Mouse (Mus musculus): ENCODE measurements at regions not wholly inside any gene's neighbourhood (a gene's known extent, or its start where the extent isn't known, plus 50 kb on each side); places are given as distances from the start of the nearest gene placed in this dataset.

DNA sequence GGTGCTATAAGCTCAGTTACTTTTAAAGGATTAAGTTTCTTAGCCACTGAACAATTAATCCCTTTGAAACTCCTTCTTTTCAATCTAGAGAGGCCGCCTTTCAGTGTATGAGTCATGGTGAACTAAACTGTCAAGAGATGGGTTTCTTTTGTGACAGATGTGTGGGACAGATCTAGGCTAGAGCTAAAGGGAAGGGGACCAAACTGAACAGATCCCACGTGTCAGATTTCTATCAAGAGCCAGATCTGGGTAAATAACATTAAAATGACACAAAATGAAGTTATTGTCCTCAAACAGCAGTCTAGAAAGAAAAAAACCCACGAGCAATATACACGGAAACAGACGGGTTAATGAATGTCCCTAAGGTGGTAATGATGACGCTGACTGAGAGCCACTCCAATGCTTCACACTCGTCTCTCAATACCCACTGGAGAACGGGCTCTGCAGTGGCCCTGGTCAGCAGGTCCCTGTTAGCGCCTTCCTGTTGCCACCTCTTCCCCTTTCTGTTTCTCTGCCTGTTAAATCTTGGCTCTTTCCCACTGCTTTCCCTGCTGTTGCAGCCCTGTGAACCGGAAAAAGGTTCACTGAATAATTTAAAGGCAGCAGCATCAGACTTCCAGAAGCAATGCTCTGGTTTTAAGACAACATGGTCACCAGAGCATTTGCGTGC lies 52.7 kb upstream of the Rab3gap2 start:
- DNase-seq, result no peak

DNA sequence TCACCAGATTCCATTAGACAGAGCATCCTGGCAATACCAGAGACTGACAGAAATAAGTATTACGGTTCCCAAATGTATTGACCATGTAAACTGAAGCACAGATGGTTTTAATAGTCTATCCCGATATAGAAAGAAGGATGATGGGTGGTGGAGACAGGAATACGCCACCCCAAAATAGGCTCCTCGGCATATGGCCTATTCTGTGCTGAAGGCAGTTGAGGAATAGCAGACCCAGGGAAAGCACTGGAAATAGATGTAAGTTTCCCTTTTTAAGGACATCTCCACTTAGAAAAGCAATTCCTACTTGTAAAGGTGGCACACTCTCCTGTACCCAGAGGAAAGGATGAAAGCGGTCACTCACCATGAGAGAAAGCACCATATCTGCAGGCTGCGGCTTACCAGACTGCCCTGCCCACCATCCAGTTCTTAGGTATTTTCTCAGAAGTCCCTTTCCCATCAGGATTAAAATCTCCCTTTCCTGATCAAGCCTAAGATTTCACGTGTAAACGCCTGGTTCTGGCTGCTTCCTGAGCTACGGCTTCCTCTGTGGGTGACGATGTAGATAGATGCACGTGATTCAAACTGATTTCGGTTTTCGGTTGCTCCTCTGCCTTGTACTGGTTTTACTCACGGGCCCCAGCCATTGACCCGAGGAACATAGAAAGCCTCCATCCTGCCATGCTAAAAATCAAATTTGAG lies 53.3 kb upstream of the Rab3gap2 start:
- no peak for DNase-seq

DNA sequence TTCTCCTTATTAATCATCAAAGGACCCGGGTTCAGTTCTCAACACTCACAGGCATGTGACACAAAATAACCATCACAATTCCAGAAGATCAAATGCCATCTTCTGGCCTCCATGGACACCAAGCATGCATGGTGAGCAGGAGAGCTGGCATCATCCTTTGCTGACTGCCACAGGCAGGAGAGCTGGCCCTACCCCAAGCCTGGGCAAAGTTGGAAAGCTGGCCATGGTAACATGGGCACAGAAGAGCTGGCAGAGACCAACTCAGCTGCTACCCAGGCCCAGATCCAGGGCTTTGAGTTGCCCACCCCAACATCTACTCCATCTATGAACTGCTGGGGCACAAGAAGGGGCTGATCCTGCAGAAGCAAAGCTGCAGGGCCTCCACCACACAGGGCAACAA lies 59.1 kb upstream of the Rab3gap2 start:
- DNase-seq, result no peak

DNA sequence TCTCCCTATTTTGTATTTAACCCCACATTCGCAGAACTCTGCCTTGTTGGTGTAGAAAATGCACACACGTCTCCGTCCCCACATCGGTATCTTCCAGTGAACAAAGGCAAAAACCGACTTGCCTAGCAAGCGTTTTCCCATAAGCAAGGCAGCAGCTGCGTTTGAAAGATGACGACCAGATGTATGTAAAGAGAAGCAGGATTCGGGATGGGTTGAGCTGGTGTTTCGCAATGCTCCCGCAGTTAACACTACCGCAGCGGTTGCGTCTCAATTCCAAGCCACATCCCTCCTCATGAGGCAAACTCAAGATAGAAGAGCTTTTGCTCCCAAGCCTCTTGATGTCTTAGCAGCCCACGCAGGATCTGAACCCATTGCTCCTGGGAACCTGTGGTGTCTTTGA lies 59.9 kb upstream of the Rab3gap2 start:
- no peak for DNase-seq

DNA sequence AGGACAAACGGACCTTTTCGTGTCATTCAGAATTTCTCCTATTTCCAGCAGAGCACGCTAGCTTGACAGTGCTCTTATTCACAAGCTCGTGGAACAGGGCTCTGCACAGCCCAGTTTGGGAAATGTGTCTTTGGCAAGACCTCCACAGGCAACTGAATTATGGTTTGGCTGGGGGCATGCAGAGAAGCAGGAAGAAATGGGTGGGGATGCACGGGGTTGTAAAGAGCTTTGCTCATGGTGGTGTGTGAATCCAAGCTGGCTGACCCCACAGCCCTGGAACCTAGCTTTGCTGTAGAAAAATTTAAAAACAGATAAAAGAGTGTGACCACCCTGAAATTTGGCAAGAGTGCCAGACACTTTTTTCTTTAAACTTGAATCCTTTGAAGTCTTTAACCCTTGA lies 63.6 kb upstream of the Rab3gap2 start:
- no peak for DNase-seq

DNA sequence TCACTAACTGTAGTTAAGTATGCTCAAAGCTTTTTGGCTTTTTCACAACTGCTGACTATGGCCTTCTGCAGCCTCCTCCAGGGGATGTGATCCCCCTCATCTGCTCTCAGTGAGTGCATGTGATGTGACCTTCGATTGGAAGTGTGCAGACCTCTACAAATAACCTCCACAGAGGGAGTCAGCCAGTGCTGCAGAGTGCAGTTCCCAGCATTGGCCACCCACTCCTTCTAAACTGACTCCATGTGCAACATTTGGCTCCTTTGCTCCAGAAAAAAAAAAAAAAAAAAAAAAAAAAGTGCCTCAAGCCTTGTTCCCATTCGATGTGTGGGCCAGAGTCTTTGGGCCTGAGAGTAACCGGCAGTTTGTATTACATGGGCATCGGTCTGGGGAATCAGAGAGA lies 75.7 kb upstream of the Rab3gap2 start:
- DNase-seq, result no peak

DNA sequence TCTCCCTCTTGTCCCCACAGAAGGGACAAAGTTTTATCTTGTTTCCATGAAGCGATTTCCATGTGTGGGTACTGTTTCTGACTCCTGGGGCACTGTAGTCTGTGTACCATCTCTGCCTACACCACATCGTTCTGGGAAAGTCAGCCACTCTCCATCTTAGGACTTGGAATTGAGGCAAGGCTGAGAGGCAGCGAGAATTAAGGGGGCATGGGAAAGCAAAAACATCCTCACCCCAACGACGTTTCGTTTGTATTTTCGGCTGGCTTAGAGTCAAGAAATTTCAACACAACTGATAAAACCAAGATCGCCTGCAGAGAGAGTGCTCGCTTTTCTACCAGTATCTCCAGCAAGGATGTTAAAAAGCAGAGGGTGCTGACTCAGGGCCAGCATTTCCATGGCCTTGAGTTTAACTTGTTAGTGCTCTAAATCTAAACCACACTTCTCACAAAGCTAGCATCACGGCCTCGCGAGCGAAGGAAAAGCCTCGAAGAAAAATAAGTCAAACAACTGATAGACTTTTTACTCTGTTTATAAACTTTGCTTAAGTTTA lies 78.1 kb upstream of the Rab3gap2 start:
- DNase-seq, result peak; percentile 45

DNA sequence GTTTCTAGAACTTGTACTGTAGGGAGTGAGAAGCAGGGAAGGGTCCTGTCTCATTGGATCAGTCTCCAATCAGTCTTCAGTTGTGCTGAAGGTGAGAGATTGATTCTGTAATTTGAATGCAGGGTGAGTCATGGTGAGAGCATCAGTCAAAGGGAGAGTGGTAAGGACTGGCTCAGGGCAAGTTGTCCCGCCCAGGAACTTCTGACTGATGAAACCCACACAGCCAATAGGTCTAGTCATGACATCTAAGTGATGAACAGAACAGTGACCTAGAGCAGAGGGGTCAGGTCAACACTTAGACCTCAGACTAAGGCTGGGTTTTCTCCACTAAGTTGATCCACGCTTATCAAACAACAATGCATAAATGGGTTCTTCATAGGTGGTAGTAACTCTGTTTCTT lies 82.4 kb upstream of the Rab3gap2 start:
- no peak for DNase-seq

DNA sequence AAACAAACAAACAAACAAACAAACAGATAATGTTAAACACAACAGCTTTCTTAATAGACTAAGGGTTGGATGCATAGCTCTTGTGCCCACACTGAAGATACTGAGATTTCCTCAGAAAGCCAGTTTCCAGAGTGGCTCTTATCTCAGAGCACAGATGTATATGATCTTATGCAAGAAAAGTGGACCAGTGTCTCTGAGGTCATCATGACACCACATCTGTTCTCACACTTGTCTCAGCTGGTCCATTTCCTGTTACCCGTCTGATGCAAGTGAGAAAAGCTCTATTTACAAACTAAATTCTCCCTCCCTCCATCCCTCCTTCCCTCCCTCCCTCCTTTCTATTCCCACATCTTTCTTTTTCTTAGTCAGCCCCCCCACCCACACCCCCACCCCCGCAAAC lies 83.5 kb upstream of the Rab3gap2 start:
- no peak for DNase-seq

DNA sequence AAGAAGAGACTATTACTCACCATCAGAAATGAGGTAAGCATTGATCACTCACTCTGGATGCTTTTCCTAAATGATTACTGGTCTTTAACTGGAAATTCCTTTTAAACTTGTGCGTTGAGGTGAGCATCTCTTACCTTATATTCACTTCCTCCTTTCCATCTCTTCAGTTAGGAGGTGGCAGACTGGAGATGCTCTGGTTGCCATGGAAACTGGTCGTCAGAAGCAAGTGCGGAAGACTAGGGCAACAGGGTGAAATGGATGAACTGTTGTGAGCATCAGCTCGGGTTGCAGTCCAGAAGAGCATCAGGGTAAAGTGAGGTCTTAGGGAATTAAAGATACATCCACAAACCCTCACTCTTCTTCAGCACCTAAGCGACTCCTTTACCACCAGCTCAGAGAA lies 86.2 kb upstream of the Rab3gap2 start:
- no peak for DNase-seq

DNA sequence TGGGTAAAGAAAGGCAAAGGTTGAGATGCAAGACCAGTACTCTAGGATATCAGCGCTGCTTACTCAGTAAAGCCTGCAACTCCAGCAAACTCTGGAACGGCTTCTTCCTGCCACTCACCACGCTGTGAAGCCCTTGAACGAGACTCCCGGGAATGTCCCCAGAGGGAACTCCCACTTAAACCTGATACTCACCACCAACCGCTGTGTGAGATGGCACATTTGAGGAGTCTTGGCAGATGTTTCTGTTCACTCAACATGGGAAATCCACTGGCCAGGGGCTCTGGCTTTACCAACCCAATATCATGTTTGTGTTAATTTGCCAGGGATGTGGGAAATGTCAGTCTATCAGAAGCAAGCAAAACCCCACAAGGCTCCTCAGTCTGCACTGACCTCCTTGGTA lies 90.2 kb upstream of the Rab3gap2 start:
- DNase-seq, result no peak

DNA sequence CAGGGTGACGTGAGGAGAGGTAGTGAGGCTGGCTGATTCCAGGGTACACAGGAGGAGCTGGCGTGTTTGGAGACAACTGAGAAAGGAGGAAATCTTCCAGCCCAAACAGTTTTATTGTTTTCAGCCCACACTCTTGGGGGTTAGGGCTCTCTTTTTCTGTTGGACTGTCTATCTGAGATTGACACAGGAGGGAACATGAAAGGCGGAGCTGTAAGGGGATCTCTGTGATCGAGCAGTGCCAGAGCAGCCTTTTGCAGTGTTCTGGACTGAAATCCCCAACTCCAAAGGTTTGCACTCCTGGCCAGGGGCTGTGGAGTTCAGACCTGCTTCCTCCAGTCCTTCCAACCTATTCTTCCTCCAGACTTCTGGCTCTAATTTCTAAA lies 91.9 kb upstream of the Rab3gap2 start:
- no peak for DNase-seq

DNA sequence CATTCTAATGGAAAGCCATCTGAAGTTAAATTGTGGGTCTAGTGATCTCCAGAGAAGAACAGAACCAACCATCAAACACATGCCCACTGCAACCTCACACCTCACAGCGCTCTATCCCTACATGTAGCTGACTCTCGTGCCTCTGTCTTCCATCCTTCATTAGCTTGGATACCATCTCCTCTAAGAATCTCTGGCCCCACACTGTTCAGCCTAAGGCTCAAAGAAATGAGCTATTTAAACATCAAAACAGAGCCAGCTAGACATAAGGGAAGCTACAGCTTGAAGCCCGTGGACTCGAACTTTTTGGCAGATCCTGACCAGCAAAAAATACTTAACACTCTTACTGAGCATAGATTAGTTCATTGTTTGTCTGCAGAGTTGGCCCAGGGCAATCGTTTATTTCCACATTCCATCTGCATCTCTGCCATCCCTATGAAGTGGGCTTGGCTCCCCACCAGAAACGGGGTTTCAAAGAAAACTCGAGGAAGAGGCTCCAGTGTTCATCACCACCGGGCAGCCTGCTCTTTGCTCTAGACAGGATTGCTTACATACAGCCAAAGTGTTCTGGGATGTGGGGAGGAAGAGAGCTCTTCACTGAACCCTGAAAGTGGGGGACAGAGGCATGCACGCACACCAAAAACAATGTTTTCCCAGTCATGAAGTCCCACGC lies 92.4 kb upstream of the Rab3gap2 start:
- DNase-seq, result no peak

DNA sequence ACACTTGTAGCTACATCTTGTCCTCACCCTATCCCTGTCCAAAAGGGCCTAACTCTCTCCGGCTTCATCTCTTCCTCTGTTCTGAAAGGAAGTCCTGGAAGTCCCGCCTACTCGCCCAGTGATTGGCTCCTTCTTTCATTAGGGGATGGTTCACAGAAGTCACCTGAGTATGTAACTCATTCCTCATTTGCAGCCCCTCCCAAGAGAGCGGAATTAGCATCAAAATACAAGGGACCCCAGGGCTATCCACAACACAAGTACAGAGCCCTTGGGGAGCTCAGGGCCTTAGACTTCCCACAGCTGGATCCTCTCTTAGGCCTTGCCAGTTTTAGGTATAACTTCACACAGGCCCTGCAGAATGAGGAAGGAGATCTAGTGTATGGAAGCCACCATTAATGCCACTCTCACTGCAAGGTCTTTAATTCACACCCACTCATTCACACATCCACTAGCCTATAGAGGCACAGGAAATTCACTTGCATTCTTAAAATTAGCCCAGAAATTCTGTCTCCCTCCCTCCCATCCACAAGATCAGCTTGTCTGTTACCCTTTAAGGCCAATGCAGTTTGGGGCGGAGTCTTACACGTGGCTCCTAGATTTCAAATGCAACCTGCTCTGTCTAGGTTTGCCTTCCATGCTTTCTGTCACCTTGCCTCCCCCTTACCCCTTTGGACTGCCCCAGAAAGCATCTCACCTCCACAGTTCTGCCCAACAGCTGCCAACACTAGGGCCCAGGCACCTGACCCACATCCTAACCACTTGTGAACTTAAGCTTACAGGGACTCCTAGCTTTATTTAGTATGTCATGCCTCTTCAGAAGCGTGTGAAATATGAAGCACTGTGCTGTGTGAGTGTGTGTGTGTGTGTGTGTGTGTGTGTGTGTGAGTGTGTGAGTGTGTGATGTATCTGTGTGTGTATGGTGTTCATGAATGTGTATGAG lies 98.7 kb upstream of the Rab3gap2 start:
- no peak for DNase-seq

DNA sequence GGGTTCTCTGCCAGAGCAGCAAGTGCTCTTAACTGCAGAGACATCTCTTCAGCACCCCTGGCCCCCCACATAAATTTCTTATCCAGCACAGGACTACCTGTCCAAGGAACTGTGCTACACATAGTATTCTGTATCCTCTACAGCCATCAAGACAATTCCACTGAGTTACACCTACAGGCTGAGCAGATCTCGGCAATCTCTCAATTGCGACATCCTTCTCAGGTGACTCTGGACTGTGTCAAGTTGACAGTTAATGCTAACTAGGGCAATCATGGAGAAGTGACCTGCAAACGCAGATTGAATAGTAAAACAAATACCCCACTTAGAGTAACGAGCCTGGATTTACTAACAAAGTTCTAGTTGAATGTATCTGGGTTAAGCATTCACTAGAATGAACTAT lies 100.1 kb upstream of the Rab3gap2 start:
- no peak for DNase-seq

DNA sequence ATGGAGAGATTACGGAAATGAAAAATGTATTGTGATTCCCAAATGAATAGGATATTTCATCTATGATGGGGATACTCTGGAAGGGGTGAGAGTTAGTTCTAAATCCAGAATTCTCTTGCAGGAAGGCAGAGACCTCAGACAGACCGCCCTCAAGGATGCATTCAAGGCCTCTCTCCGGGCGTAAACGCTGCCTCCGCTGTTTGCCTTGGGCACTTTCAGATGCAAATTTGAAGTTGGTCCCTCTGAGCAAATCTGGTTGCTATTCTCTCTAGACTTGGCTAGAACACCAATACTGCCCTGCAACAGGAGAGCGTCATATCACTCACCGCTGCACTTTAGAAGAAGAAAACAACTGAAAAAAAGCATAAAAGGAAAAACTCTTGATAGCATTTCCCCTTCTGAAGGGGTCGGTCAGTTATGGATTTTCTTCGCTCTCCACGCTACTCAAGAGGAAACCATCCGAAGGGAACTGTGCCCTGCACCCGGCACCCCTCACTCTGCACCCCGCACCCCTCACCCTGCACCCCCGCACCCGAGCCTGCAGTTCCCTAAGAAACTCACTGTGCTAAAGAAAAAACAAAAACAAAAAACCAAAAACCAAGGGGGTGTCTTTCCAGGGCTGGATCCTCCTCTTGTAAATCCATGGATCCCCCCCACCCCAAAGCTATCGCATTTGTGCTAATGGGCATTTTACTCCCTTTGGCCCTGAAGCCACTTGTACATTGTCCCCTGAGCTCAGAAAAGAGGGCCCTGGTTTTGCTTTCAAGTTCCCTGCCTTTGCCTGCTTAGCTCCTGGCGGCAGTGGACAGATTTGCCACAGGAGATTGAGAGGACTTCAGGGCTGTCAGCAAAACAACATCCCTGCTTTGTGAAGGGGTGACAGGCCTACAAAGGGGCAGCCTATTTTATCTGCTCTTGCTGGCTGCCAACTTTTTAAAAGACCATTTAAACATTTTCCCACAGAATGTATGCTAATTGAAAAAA lies 99.9 kb upstream of the Mark1 start:
- peak; percentile 24 for DNase-seq

DNA sequence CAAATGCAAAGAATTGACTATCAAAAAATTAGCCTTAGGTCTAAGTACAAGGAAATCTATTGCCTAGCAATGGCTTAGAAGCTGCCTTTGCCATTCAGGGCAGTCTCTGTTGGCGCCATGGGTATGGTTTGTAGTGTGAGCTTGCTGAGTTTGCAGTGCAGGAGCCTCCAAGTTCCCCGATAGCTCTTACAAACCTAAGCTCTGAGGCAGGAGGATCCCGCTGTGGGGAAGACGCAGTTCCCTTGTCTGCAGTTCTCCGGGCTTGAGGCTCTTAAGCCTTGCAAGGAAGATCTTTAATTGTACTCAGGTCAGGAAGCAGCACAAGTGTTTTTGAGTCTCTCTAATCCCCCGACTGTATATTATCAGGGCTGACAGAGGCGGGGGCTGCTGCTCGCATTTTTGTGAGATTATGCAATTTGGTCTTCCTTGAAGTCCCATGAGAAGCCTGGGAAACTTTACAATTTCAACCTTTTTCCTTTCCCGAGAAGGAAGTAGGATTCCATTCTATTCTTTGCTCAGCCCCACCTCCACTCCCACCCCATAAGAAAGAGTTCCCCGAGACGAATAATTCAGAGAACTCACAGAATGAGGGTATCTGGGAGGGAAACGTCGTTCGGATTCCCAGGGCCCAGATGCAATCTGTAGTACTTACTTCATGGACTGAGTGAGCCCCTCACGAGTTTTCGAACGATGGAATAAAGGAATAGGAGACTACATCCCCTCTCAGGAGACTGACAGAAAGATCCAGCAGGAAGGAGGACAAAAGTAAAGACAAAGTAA lies 99.0 kb upstream of the Mark1 start:
- no peak for DNase-seq

DNA sequence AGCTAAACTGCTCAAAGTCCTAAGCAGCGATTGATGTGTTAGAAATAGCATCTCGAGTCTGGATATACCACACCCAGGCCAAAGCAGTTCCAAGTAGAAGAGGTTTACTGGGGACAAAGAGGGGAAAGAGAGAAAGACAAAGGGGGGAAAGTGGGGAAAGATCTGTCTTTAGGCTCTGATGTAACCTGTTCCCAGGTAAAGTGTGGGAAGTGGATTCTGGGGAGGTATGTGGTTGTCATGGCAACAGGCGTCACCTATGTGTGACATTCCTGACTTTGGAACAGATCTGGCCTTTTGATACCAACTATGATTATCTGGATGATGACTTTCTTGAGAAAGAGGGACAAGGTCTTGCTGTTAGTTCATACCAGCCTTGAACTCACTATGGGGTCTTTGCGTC lies 97.4 kb upstream of the Mark1 start:
- DNase-seq, result no peak

DNA sequence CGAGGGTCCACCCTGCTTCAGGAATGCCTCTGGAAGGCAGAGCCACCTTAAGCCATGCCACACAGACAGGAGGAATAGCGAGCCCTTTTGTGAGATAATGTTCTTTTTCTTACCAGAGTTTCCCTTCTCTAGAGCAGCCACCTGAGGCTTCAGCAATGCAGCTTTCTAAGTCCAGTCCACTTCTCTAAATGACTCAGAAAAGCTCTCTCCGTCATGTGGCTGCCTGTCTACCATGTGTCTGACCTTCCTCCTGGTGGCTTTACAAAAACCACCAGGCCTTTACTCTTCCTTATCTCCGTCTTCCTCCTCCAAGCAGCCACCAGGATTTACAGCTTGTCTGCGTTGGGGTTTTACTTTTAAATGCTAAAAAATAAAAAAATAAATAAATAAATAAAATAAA lies 93.4 kb upstream of the Mark1 start:
- no peak for DNase-seq

DNA sequence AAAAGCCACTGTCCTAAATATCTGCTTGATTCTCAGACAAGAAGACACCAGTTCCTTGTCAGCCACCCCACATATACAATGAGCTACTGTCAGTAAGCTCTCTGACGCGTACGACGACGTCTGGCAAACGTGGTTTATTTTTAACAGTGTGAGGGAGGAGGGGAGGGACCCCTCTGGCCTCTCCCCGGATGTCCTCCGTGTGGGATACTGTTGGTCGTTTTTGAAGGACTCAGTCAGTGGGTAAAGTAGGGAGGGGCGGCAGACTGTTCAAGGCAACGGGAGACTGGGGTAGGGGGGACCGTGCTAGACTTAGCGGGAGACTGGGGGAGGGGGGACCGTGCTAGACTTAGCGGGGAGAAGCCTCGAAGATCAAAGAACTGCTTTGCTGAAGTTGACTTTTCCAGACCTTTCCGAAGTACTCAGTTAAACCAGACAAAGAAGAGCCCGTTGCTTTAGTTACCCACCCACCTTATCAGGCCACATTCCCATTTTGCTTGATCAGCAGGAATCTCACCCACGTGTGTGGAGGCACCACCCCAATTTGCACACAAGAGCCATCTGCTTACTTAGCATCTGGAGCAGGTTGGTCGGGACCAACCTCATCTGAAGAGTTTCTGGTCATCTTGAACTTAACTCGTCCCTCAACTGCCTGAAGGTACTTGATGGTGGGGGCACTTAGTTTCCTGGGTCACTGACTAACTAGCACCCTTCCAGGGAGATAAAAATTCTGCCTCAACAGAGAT lies 92.6 kb upstream of the Mark1 start:
- DNase-seq, result no peak
